Mouse (Mus musculus) megakaryocyte, embryonic 14.5 days (primary cell): ENCODE measurements at regions not wholly inside any gene's neighbourhood (a gene's known extent, or its start where the extent isn't known, plus 50 kb on each side); places are given as distances from the start of the nearest gene placed in this dataset.

Experiments used
- H3K27me3 ChIP-seq: replicated peaks from 2 replicates; pipeline ENCODE3; 2012; ENCODE audit warnings: inconsistent platforms
- H3K36me3 ChIP-seq: replicated peaks from 2 replicates; pipeline ENCODE3; 2012; ENCODE audit warnings: low read length, inconsistent platforms, mixed read lengths
- H3K4me1 ChIP-seq: 2 replicates; pipeline ENCODE4 v1.6.1; 2012; ENCODE audit warnings: inconsistent platforms
- H3K4me3 ChIP-seq: replicated peaks from 2 replicates; pipeline ENCODE3; 2012; ENCODE audit warnings: moderate library complexity, mild to moderate bottlenecking, inconsistent platforms
- H3K9me3 ChIP-seq: 2 replicates; pipeline ENCODE4 v1.6.1; 2012; ENCODE audit warnings: inconsistent platforms
- FLI1 ChIP-seq: IDR thresholded peaks from 2 replicates; pipeline ENCODE4 v1.6.1; 2012; ENCODE audit warnings: low read length, inconsistent platforms, mixed read lengths
- GATA1 ChIP-seq: IDR thresholded peaks from 3 replicates; pipeline ENCODE4 v1.6.1; 2012; ENCODE audit warnings: mixed read lengths, low read length, inconsistent platforms, borderline replicate concordance

DNA sequence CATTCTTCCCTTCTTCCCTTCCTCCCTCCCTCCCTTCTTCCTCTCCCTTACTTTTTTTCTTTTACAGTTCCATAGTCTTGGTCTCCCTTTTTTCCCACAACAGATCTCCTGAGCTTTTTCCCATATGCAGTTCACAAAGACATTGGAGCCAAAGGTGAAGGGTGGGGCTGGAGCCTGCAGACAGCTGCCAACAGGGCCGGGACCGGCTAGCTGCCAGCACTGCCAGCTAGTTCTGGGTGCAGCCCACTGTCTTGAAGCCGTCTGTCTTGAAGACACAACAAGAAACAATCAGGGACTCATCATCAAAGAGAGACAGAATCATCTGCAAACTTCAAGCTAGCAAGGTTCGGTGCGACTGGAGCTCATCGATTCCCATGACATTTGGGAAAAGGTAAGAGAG is 588.9 kb upstream of the Pitx2 start:
- peaks cover 22% of the 10 kb centered on the region for H3K9me3 ChIP-seq
- TF ChIP-seq GATA1 (no peak), FLI1 (no peak)
- H3K36me3 ChIP-seq: no peaks in the 10 kb centered on the region
- H3K4me3 ChIP-seq: no peak overlapping the region
- no peaks in the 10 kb centered on the region for H3K4me1 ChIP-seq
- no peaks in the 10 kb centered on the region for H3K27me3 ChIP-seq

DNA sequence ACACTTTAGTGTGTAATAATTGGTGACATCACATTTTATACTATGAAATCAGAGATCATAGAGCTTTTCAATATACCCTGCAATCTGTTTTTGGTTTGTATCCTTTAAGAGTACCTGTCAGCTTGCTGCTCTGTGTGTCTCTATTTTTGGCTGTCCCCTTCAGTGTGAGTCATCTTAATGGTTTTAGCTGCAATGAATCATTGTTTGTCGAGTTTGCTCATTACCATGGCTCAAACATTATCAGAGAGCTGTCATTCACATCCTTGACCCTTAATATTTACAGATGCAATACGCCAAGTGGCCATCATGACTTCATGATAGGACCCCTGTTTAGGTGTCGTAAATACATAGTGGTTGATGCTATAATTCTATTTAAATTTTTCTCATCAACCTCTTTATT is 591.0 kb upstream of the Pitx2 start:
- no peak for TF ChIP-seq FLI1
- TF ChIP-seq GATA1: no peak
- Histone ChIP-seq H3K36me3 (no peaks in the 10 kb centered on the region), H3K27me3 (no peaks in the 10 kb centered on the region), H3K4me3 (no peak overlapping the region), H3K9me3 (peaks cover 21% of the 10 kb centered on the region), H3K4me1 (no peaks in the 10 kb centered on the region)

- no peak for TF ChIP-seq FLI1
- no peak for TF ChIP-seq GATA1
- H3K9me3 ChIP-seq: no peaks in the 10 kb centered on the region; the same call in 1 of the 2 replicates
- H3K36me3 ChIP-seq: no peaks in the 10 kb centered on the region
- no peaks in the 10 kb centered on the region for H3K4me1 ChIP-seq
- H3K27me3 ChIP-seq: no peaks in the 10 kb centered on the region
- H3K4me3 ChIP-seq: peak overlapping the region; percentile 29
These were observed 624.1 kb upstream of the Pitx2 start for GRCm38 (mm10) chr3:128575339-128576129.

DNA sequence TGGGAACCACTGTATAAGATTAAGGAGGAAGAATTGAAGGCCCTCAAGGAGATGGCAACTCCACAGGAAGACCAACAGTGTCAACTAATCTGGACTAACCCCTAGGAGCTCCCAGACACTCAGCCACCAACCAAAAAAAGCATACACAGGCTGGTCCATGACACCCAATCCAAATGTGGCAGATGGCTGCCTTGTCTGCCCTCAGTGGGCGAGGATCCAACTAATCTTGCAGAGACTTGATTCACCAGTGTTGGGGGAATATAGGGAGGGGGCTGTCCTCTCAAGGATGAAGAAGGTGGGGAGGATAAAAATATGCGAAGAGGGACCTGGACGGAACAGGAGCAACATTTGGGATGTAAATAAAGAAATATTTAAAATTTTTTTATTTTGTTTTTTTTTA is 629.1 kb upstream of the Pitx2 start:
- Histone ChIP-seq H3K4me1 (no peaks in the 10 kb centered on the region), H3K27me3 (no peaks in the 10 kb centered on the region), H3K36me3 (no peaks in the 10 kb centered on the region), H3K9me3 (no peaks in the 10 kb centered on the region; the same call in 1 of the 2 replicates), H3K4me3 (no peak overlapping the region)
- no peak for TF ChIP-seq GATA1
- no peak for TF ChIP-seq FLI1

GRCm38 (mm10) chr3:128565386-128565785 is 634.3 kb upstream of the Pitx2 start:
- no peaks in the 10 kb centered on the region; the same call in 1 of the 2 replicates for H3K9me3 ChIP-seq

GRCm38 (mm10) chr3:128546416-128547327 is 650.5 kb upstream of the Fam241a start:
- Histone ChIP-seq H3K27me3 (no peaks in the 10 kb centered on the region), H3K9me3 (peaks cover 4% of the 10 kb centered on the region; the same call in 1 of the 2 replicates), H3K4me3 (no peak overlapping the region), H3K36me3 (no peaks in the 10 kb centered on the region), H3K4me1 (no peaks in the 10 kb centered on the region)
- no peak for TF ChIP-seq FLI1
- no peak for TF ChIP-seq GATA1

More at GRCm38 (mm10) chr3:128565386-128565785, 634.3 kb upstream of the Pitx2 start:
- TF ChIP-seq FLI1 (no peak), GATA1 (no peak)
- H3K4me3 ChIP-seq: no peak overlapping the region
- no peaks in the 10 kb centered on the region for H3K36me3 ChIP-seq
- no peaks in the 10 kb centered on the region for H3K27me3 ChIP-seq
- no peaks in the 10 kb centered on the region for H3K4me1 ChIP-seq

DNA sequence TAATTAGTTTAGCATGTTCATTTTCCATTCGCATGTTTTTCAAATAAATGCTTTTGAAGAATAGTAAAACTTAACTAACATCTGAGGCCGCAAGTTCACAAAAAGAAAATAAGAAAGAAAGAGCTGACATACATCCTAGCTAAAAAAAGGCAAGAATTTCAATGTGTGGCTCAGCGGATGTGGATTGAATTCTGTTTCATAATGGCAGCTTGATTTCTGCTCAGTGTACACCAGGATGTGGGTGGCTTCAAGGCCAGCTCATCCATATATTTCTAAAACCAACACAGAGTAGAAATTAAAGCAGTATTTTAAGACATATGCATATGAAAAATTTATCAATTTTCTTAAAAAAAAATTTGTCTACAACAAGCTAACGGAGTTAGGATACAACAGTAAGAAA is 629.3 kb upstream of the Fam241a start:
- no peaks in the 10 kb centered on the region for H3K27me3 ChIP-seq
- H3K9me3 ChIP-seq: peaks cover 11% of the 10 kb centered on the region
- TF ChIP-seq FLI1: no peak
- no peak for TF ChIP-seq GATA1
- no peaks in the 10 kb centered on the region for H3K4me1 ChIP-seq
- H3K4me3 ChIP-seq: no peak overlapping the region
- no peaks in the 10 kb centered on the region for H3K36me3 ChIP-seq

DNA sequence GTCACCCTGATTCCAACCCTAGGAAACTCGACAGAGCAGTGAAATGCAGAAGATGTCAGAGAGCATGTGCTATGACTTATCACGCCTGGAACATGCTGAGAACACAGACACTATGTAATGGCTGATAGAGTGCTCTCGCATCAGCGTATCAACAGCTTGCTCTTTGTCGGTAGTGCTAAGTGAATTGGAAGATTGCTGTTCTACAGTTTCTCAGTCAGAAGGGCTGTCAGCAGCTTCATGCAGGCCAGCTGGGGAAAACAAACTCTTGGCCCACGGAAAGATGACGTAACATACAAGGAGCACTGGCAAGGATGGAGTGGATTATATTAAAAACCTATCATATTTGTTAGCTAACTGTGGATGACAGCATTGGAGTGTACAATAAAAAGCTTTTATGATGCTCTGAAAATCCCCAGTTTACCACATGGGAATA is 624.6 kb upstream of the Fam241a start:
- TF ChIP-seq FLI1: no peak
- no peak for TF ChIP-seq GATA1
- Histone ChIP-seq H3K27me3 (no peaks in the 10 kb centered on the region), H3K9me3 (peaks cover 13% of the 10 kb centered on the region), H3K4me3 (peak overlapping the region; percentile 64), H3K4me1 (no peaks in the 10 kb centered on the region), H3K36me3 (no peaks in the 10 kb centered on the region)

GRCm38 (mm10) chr3:128519913-128520316 is 623.8 kb upstream of the Fam241a start:
- Histone ChIP-seq H3K4me3 (no peak overlapping the region), H3K4me1 (no peaks in the 10 kb centered on the region), H3K36me3 (no peaks in the 10 kb centered on the region), H3K9me3 (peaks cover 14% of the 10 kb centered on the region), H3K27me3 (no peaks in the 10 kb centered on the region)
- no peak for TF ChIP-seq GATA1
- TF ChIP-seq FLI1: no peak

DNA sequence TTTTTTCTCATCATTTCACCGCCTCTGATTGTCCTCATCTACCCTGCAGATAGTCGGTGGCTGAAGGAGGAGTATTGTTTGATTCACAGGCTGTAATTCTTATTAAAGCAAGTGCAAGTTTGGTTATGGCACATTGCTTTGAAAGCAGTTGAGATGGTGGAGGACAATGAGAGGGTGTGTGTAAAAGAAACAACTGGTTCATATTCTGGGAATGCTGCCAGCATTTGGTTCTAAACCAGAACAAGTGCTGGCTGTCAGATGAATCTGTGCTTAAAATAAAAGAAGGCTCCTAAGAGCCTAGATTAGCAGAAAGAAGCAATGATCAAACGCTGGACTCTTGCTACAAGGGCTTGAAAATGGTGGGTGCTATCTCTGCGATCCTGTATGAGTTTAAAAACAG is 622.7 kb upstream of the Fam241a start:
- TF ChIP-seq GATA1: no peak
- TF ChIP-seq FLI1: no peak
- Histone ChIP-seq H3K4me1 (no peaks in the 10 kb centered on the region), H3K36me3 (no peaks in the 10 kb centered on the region), H3K4me3 (no peak overlapping the region), H3K9me3 (peaks cover 18% of the 10 kb centered on the region), H3K27me3 (no peaks in the 10 kb centered on the region)
